Mouse (Mus musculus) neural tube, embryonic 12.5 days (tissue): ENCODE results near the gene Nfya. TPM values are rescaled to one million over a fixed set of nuclear protein-coding genes. Genes with fewer than 3 reads are reported as not detected.

Source experiments
- ATAC-seq: fragments of 200-750 bp; cut with Nextera tagmentation; 2 replicates; pipeline ENCODE4 v1.8.0; 2017; ENCODE audit warnings: low read depth, mild to moderate bottlenecking, moderate TSS enrichment, moderate library complexity; ENCODE audit not compliant: low FRiP score
- H3K27ac ChIP-seq: fragments of 300-500 bp; sonication (generic); 2 replicates; pipeline ENCODE4 v1.5.1; 2016
- H3K27me3 ChIP-seq: fragments of 300-500 bp; sonication (generic); replicated peaks from 2 replicates; pipeline ENCODE4 v1.6.1; 2016; ENCODE audit warnings: mild to moderate bottlenecking
- H3K36me3 ChIP-seq: fragments of 300-500 bp; sonication (generic); 2 replicates; pipeline ENCODE4 v1.6.1; 2016; ENCODE audit warnings: mild to moderate bottlenecking
- H3K4me1 ChIP-seq: fragments of 300-500 bp; sonication (generic); 2 replicates; pipeline ENCODE4 v1.6.1; 2016
- H3K4me2 ChIP-seq: fragments of 300-500 bp; sonication (generic); replicated peaks from 2 replicates; pipeline ENCODE4 v1.6.1; 2016; ENCODE audit warnings: mild to moderate bottlenecking
- H3K4me3 ChIP-seq: fragments of 300-500 bp; sonication (generic); 2 replicates; pipeline ENCODE4 v1.5.1; 2016
- H3K9ac ChIP-seq: fragments of 300-500 bp; sonication (generic); 2 replicates; pipeline ENCODE4 v1.6.1; 2016; ENCODE audit warnings: mild to moderate bottlenecking
- H3K9me3 ChIP-seq: fragments of 300-500 bp; sonication (generic); 2 replicates; pipeline ENCODE4 v1.6.1; 2016; ENCODE audit warnings: mild to moderate bottlenecking
- WGBS: fragments of 180-500 bp; shearing (Covaris S2); methylation state at CpG from one replicate; pipeline ENCODE4 v1.1.7; 2016; 5-methylcytosine and 5-hydroxymethylcytosine counted together
- polyA plus RNA-seq: library from polyadenylated mRNA; unstranded; fragments of >200 nt; fragmentation: Nextera tagmentation; extraction: Ambion mirVana; gene quantifications from 2 replicates; pipeline ENCODE4 v1.2.1, GENCODE M21; 2016

Gene Nfya
- polyA plus RNA-seq, 1 experiment from 2014 or later = 17.4 TPM

GRCm38 (mm10) chr17:48407910-48408525 lies 1.7 kb downstream of the Nfya start:
- no peak for ATAC-seq
- Histone ChIP-seq H3K9ac (peak overlapping the region; percentile 98), H3K27ac (peak overlapping the region; percentile 99; the same call in 1 of the 2 replicates), H3K4me3 (peak overlapping the region; percentile 85), H3K27me3 (no peaks in the 10 kb centered on the region), H3K36me3 (peaks cover 7% of the 10 kb centered on the region; the same call in 1 of the 2 replicates), H3K4me2 (peak overlapping the region; percentile 86), H3K4me1 (peaks cover 20% of the 10 kb centered on the region), H3K9me3 (no peaks in the 10 kb centered on the region)
- WGBS = 18% methylated on average over 8 of the region's 8 CpGs

DNA sequence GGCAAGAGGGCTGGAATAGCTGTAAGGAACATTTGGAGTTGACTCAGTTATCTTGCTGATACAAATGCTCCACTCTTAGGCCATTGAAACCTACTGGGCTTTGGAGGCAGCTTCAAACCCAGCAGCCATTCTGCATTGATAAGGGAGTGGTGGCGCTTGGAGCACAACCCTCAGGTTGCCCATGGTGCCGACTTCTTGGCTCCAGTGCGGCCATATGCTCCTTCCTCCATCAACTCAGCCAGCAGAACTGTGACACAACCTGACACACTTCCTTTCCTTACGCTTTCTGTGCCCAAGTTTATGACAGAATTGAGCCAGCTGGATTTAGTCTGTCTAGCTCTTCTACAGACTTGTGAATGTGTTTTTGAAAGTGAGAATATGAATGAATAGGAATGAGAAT lies 2.6 kb downstream of the Nfya start:
- no peak for ATAC-seq
- H3K9me3 ChIP-seq = no peaks in the 10 kb centered on the region
- peaks cover 20% of the 10 kb centered on the region for H3K4me1 ChIP-seq
- H3K4me2 ChIP-seq = peak overlapping the region; percentile 86
- H3K9ac ChIP-seq = no peak overlapping the region
- H3K4me3 ChIP-seq = no peak overlapping the region
- H3K36me3 ChIP-seq = 0 out of 2 replicates have a peak, but pooled peaks cover 5% of the 10 kb centered on the region
- H3K27ac ChIP-seq = no peak overlapping the region
- WGBS = 88% methylated on average over 4 of the region's 4 CpGs
- no peaks in the 10 kb centered on the region for H3K27me3 ChIP-seq

DNA sequence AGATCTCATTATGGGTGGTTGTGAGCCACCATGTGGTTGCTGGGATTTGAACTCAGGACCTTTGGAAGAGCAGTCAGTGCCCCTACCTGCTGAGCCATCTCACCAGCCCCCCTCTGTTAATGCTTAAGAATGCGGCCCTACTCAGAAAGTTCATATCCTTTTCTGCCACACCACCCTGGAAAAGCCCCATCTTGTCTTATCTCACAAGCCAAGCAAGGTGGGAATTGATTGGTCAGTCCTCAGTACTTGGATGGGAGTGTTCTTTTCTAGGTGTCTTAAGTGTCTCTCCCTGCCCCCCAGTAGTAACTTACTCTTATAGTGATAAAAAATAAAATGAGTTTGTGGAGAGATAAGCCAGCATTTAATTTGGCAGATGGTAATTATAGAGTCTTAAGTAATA lies 5.0 kb downstream of the Nfya start:
- no peak for ATAC-seq
- H3K9ac ChIP-seq = no peak overlapping the region
- 92% methylated on average over 1 of the region's 1 CpGs for WGBS
- no peak overlapping the region for H3K27ac ChIP-seq
- no peak overlapping the region for H3K4me2 ChIP-seq
- no peaks in the 10 kb centered on the region for H3K9me3 ChIP-seq
- H3K4me1 ChIP-seq = peaks cover 14% of the 10 kb centered on the region; the same call in 1 of the 2 replicates
- H3K36me3 ChIP-seq = peaks cover 12% of the 10 kb centered on the region
- no peaks in the 10 kb centered on the region for H3K27me3 ChIP-seq
- H3K4me3 ChIP-seq = no peak overlapping the region

DNA sequence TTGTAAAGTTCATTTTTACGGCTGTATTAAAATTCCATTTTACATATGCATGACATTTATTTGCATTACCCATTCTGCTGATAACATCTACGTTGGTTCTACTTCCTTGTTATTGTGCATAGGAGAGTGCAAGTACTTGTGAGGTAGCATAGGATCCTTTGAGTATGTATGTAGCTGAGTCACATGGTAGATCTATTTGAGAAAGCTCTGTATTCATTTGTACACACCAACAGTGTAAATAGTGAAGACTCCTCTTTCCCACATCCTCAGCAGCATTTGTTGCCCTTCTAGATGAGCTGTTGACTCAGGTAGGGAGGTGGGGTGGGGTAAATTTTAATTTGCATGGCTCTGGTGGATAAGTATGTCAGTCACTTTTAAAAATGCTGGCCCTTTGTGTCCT lies 5.9 kb downstream of the Nfya start:
- Histone ChIP-seq H3K36me3 (peaks cover 20% of the 10 kb centered on the region), H3K4me1 (peaks cover 14% of the 10 kb centered on the region; the same call in 1 of the 2 replicates), H3K4me2 (no peak overlapping the region), H3K9me3 (no peaks in the 10 kb centered on the region), H3K27ac (no peak overlapping the region), H3K27me3 (no peaks in the 10 kb centered on the region), H3K9ac (no peak overlapping the region), H3K4me3 (no peak overlapping the region)
- 94% methylated on average over 2 of the region's 2 CpGs for WGBS
- no peak for ATAC-seq

DNA sequence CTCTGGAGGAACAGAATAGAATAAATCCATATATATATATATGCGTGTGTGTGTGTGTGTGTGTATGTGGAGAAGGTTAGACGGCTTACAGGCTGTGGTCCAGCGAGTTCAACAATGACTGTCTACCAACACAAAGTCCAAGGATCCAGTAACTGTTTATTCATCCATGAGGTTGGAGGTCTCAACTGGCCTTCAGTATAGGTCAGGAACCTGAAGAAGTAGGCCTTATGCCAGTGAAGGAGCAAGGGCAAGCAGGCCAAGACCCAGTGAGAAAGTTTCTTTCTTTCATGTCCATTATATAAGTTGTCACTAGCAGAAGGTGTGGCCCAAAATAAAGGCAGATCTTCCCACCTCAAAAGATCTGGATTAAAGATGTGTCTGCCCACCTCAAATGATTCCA lies 7.0 kb downstream of the Nfya start:
- H3K36me3 ChIP-seq = peaks cover 31% of the 10 kb centered on the region
- H3K4me2 ChIP-seq = no peak overlapping the region
- WGBS = 93% methylated on average over 3 of the region's 3 CpGs
- H3K27ac ChIP-seq = no peak overlapping the region
- H3K4me3 ChIP-seq = no peak overlapping the region
- peaks cover 8% of the 10 kb centered on the region; the same call in 1 of the 2 replicates for H3K4me1 ChIP-seq
- no peaks in the 10 kb centered on the region for H3K27me3 ChIP-seq
- H3K9ac ChIP-seq = no peak overlapping the region
- H3K9me3 ChIP-seq = no peaks in the 10 kb centered on the region
- ATAC-seq = no peak

GRCm38 (mm10) chr17:48401710-48402109 lies 8.0 kb downstream of the Nfya start:
- H3K27ac ChIP-seq = no peak overlapping the region
- no peak overlapping the region for H3K4me3 ChIP-seq
- peaks cover 32% of the 10 kb centered on the region for H3K36me3 ChIP-seq
- no peak overlapping the region for H3K9ac ChIP-seq
- H3K9me3 ChIP-seq = no peaks in the 10 kb centered on the region
- ATAC-seq = no peak
- no peak overlapping the region for H3K4me2 ChIP-seq
- H3K27me3 ChIP-seq = no peaks in the 10 kb centered on the region
- no peaks in the 10 kb centered on the region for H3K4me1 ChIP-seq
- WGBS = 87% methylated on average over 4 of the region's 4 CpGs

GRCm38 (mm10) chr17:48392616-48393015 lies 17.1 kb downstream of the Nfya start:
- Histone ChIP-seq H3K4me1 (no peaks in the 10 kb centered on the region), H3K9ac (no peak overlapping the region), H3K27ac (no peak overlapping the region), H3K9me3 (no peaks in the 10 kb centered on the region), H3K27me3 (no peaks in the 10 kb centered on the region), H3K4me3 (no peak overlapping the region), H3K4me2 (no peak overlapping the region), H3K36me3 (peaks cover 87% of the 10 kb centered on the region)
- 93% methylated on average over 3 of the region's 3 CpGs for WGBS
- ATAC-seq = no peak

DNA sequence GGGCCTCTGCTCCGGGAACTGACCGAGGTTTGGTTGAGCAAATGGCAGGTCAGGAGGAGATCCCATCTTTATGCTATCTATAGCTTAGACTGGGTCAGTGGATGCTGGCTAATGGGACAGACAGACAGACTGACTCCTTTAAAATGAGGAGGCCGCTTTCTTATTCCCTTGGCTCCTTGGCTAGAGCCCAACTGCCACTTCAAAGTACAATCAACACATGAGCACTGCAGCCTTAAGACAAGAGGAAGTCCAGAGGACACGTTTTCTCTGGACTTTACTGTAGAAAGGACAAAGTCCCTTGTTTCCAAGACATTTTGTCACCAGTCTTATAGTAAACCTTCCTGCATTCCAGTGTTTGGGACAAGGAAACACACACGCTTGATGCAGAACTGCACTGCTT lies 18.3 kb downstream of the Nfya start:
- Histone ChIP-seq H3K4me2 (no peak overlapping the region), H3K9me3 (no peaks in the 10 kb centered on the region), H3K27ac (no peak overlapping the region), H3K9ac (no peak overlapping the region), H3K36me3 (peaks cover 93% of the 10 kb centered on the region), H3K27me3 (no peaks in the 10 kb centered on the region), H3K4me3 (no peak overlapping the region), H3K4me1 (no peaks in the 10 kb centered on the region)
- 94% methylated on average over 5 of the region's 5 CpGs for WGBS
- no peak for ATAC-seq

DNA sequence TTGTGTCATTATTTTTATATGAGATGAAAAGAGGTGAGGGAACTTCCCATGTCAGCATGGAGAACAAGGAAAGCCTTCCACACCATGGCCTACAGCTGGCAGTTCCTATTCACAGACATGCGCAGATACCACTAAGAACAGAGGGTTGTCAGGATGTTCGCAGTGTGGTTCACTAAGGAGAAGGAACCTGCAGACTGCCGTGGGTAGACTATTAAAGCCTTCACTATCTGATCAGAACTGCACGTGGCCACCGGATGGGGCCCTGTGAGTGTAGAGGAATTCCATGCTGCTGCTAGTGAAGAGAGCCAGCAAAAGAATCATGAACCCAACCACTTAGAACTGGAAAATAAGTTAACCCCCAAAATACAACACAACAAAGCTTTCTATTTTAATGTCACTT lies 20.3 kb downstream of the Nfya start:
- Histone ChIP-seq H3K4me2 (no peak overlapping the region), H3K27ac (no peak overlapping the region), H3K27me3 (no peaks in the 10 kb centered on the region), H3K36me3 (peaks cover 83% of the 10 kb centered on the region), H3K4me1 (no peaks in the 10 kb centered on the region), H3K9ac (no peak overlapping the region), H3K9me3 (no peaks in the 10 kb centered on the region), H3K4me3 (no peak overlapping the region)
- 94% methylated on average over 5 of the region's 5 CpGs for WGBS
- ATAC-seq = no peak

DNA sequence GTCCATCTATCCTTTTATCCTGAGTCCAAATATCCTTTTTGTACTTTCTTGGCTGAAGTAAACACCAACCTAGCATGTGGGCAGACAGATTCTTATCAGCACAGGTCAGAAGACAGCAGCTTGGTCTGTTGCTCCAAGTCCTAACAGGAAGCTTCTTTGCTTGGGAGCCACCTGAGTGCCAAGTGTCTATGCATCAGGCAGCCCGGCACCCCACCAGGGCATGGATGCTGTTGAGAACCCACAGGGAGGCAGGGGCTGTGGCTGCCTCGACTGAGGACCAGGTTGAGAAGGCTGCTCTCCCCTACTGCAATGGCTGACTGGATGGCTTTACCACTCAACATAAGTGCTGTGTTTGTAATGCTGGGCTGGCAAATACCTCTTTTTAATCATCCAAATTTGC lies 21.0 kb downstream of the Nfya start:
- peaks cover 76% of the 10 kb centered on the region for H3K36me3 ChIP-seq
- H3K4me2 ChIP-seq = no peak overlapping the region
- H3K9me3 ChIP-seq = no peaks in the 10 kb centered on the region
- H3K9ac ChIP-seq = no peak overlapping the region
- no peak for ATAC-seq
- no peaks in the 10 kb centered on the region for H3K27me3 ChIP-seq
- H3K27ac ChIP-seq = no peak overlapping the region
- 92% methylated on average over 2 of the region's 2 CpGs for WGBS
- no peaks in the 10 kb centered on the region for H3K4me1 ChIP-seq
- H3K4me3 ChIP-seq = no peak overlapping the region

- Histone ChIP-seq H3K4me1 (no peaks in the 10 kb centered on the region), H3K9ac (no peak overlapping the region), H3K36me3 (peaks cover 48% of the 10 kb centered on the region), H3K4me3 (no peak overlapping the region), H3K27me3 (no peaks in the 10 kb centered on the region), H3K9me3 (no peaks in the 10 kb centered on the region), H3K4me2 (no peak overlapping the region), H3K27ac (no peak overlapping the region)
- no peak for ATAC-seq
- 85% methylated on average over 2 of the region's 2 CpGs for WGBS
Observed at GRCm38 (mm10) chr17:48385786-48386461, 23.8 kb downstream of the Nfya start.

DNA sequence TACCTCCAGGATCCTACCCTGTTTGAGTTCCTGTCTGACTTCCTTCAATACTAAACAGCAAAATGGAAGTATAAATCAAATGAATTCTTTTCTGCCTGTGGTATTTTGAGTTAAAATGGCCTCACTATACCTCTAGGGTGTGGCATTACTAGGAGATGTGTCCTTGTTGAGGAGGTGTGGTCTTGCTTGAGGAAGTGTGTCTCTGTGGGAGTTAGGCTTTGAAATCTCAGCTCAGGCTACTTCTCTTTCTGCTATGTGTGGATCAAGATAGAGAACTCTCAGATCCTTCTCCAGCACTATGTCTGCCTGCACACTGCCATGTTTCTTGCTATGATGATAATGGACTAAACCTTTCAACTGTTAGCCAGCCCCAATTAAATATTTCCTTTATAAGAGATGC lies 30.7 kb downstream of the Nfya start:
- ATAC-seq = no peak
- no peak overlapping the region for H3K4me3 ChIP-seq
- no peaks in the 10 kb centered on the region for H3K9me3 ChIP-seq
- H3K4me1 ChIP-seq = no peaks in the 10 kb centered on the region
- H3K27me3 ChIP-seq = no peaks in the 10 kb centered on the region
- H3K36me3 ChIP-seq = no peaks in the 10 kb centered on the region
- H3K27ac ChIP-seq = no peak overlapping the region
- no peak overlapping the region for H3K9ac ChIP-seq
- no peak overlapping the region for H3K4me2 ChIP-seq

DNA sequence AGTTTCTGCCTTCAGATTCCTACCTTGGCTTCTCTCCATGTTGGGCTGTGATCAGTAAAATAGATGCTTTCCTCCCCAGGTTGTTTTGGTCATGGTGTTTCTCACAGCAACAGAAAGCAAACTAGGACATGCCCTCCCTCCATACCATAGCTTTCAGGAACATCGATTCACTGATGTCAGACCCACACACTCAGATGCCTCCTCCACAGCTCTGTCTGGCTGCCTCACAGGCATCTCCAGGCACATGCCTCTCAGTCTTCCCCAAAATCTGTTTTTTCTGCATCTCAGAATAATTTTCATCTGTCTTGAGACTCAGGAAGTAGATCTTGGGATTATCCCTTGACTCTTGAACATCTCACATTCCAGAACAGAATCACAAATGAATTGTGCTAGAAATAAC lies 33.6 kb downstream of the Nfya start:
- Histone ChIP-seq H3K27me3 (no peaks in the 10 kb centered on the region), H3K36me3 (no peaks in the 10 kb centered on the region), H3K4me1 (no peaks in the 10 kb centered on the region), H3K4me2 (no peak overlapping the region), H3K9me3 (no peaks in the 10 kb centered on the region), H3K9ac (no peak overlapping the region), H3K27ac (no peak overlapping the region), H3K4me3 (no peak overlapping the region)
- 89% methylated on average over 1 of the region's 1 CpGs for WGBS
- ATAC-seq = no peak
